Mouse (Mus musculus) forebrain, postnatal 0 days (tissue): ENCODE measurements at regions not wholly inside any gene's neighbourhood (a gene's known extent, or its start where the extent isn't known, plus 50 kb on each side); places are given as distances from the start of the nearest gene placed in this dataset.
"Not testable (repeated sequence)": the region's sequence is repeated elsewhere in the genome, so short reads cannot be mapped to it uniquely, and the experiment has no call there.

Experiments
- ATAC-seq: fragments of 200-750 bp; cut with Nextera tagmentation; 2 replicates; pipeline ENCODE4 v1.8.0; 2017; ENCODE audit warnings: mild to moderate bottlenecking, moderate library complexity
- DNase-seq: peaks from one replicate; pipeline ENCODE4 v3.0.0-alpha.2; 2015
- H3K27ac ChIP-seq: fragments of 300-500 bp; sonication (generic); 2 replicates; pipeline ENCODE4 v1.5.1; 2014; ENCODE audit warnings: low read depth, mild to moderate bottlenecking, antibody characterized with exemption, low read length, moderate library complexity, mixed read lengths
- H3K27me3 ChIP-seq: fragments of 300-500 bp; sonication (generic); 2 replicates; pipeline ENCODE4 v1.6.1; 2014; ENCODE audit warnings: mild to moderate bottlenecking, low read length, mixed read lengths; ENCODE audit not compliant: insufficient read depth
- H3K36me3 ChIP-seq: fragments of 300-500 bp; sonication (generic); 2 replicates; pipeline ENCODE4 v1.6.1; 2014; ENCODE audit warnings: mild to moderate bottlenecking, moderate library complexity; ENCODE audit not compliant: insufficient read depth
- H3K4me1 ChIP-seq: fragments of 300-500 bp; sonication (generic); 2 replicates; pipeline ENCODE4 v1.6.1; 2014; ENCODE audit warnings: antibody characterized with exemption; ENCODE audit not compliant: insufficient read depth
- H3K4me2 ChIP-seq: fragments of 300-500 bp; sonication (generic); 2 replicates; pipeline ENCODE4 v1.6.1; 2014; ENCODE audit warnings: low read depth, mild to moderate bottlenecking, moderate library complexity
- H3K4me3 ChIP-seq: fragments of 300-500 bp; sonication (generic); 2 replicates; pipeline ENCODE4 v1.5.1; 2014; ENCODE audit warnings: low read depth, low read length, mixed read lengths
- H3K9ac ChIP-seq: fragments of 300-500 bp; sonication (generic); 2 replicates; pipeline ENCODE4 v1.6.1; 2014; ENCODE audit warnings: mild to moderate bottlenecking
- H3K9me3 ChIP-seq: fragments of 300-500 bp; sonication (generic); 2 replicates; pipeline ENCODE4 v1.6.1; 2016; ENCODE audit warnings: low read length
- CTCF ChIP-seq: sonication (generic); IDR thresholded peaks from 2 replicates; pipeline ENCODE4 v1.5.1; 2016; ENCODE audit warnings: antibody characterized with exemption, control low read depth, low read depth
- WGBS: fragments of 180-500 bp; shearing (Covaris S2); extraction: QIAGEN DNeasy Blood & Tissue Kit; methylation state at CpG from one replicate; pipeline ENCODE4 v1.1.7; 2014; 5-methylcytosine and 5-hydroxymethylcytosine counted together

DNA sequence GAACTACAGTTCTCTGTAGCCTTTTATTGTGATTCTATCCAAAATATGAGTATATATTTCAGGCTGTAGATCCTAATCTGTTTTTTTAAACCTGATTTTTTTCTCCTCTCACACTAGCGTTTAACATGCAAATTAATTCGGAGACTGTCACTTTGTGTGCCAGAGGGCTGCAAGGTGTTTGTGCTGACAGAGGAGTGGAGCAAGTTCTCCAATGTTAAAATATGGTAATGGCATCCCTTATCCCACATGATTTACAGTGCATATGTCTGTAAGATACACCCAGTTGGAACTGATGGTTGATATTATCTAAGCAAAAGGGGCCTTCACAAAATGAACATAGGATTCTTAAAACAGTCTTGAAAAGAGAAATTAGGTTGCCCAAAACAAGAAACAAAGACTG lies 90.1 kb upstream of the Hdac2 start:
- no peak for DNase-seq
- Histone ChIP-seq H3K36me3 (no peaks in the 10 kb centered on the region), H3K9me3 (no peaks in the 10 kb centered on the region), H3K4me1 (no peaks in the 10 kb centered on the region), H3K9ac (no peak overlapping the region), H3K4me2 (no peak overlapping the region), H3K27ac (no peak overlapping the region), H3K4me3 (no peak overlapping the region), H3K27me3 (no peaks in the 10 kb centered on the region)
- no peak for TF ChIP-seq CTCF
- 50% methylated on average over 2 of the region's 2 CpGs for WGBS
- peak; percentile 34; the same call in 1 of the 2 replicates for ATAC-seq

DNA sequence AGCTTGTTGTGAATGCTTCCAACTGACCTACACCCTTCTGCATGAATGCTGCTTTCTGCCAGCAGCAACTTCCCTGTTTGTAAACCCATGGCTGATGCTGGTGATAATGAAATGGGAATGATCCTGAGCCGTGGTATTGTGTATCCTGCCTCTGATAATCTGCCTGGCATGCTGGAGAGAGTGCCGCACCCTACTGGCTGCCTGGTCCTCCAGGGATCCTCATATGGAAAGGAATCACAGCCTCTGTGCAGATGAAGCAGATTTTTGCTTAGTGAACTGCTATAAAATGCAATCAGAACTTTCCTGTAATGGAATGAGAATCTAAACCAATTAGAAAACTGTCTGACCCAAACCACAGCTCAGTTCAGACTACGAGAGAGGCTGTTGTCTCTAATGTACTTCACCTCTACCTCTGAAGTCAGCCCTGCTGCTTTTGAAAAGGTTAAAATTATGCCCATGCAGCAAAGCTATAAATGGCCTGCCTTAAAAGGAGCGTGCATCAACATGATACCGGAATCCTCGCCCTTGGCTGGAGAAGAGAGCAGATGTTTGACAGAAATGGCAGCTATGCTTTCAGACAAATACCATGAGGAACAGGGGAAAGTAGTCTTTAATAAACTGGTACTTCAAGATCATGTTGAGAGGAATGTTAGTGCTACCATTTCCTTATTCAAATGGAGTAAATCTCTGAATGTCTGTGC lies 76.3 kb upstream of the Hdac2 start:
- Histone ChIP-seq H3K27ac (no peak overlapping the region), H3K4me1 (no peaks in the 10 kb centered on the region), H3K27me3 (no peaks in the 10 kb centered on the region), H3K4me2 (no peak overlapping the region), H3K9me3 (no peaks in the 10 kb centered on the region), H3K4me3 (no peak overlapping the region), H3K9ac (no peak overlapping the region), H3K36me3 (no peaks in the 10 kb centered on the region)
- DNase-seq (no peak), ATAC-seq (peak; percentile 34; the same call in 1 of the 2 replicates)
- TF ChIP-seq CTCF, result no peak
- WGBS, result 69% methylated on average over 6 of the region's 6 CpGs

- Histone ChIP-seq H3K4me3 (no peak overlapping the region), H3K4me1 (no peaks in the 10 kb centered on the region), H3K9ac (no peak overlapping the region), H3K9me3 (no peaks in the 10 kb centered on the region), H3K36me3 (no peaks in the 10 kb centered on the region), H3K4me2 (no peak overlapping the region), H3K27ac (no peak overlapping the region), H3K27me3 (no peaks in the 10 kb centered on the region)
- TF ChIP-seq CTCF, result no peak
- 75% methylated on average over 4 of the region's 4 CpGs for WGBS
- ATAC-seq (no peak), DNase-seq (peak; percentile 8)
Measured at GRCm38 (mm10) chr10:36908861-36909260, 65.5 kb upstream of the Hdac2 start.

DNA sequence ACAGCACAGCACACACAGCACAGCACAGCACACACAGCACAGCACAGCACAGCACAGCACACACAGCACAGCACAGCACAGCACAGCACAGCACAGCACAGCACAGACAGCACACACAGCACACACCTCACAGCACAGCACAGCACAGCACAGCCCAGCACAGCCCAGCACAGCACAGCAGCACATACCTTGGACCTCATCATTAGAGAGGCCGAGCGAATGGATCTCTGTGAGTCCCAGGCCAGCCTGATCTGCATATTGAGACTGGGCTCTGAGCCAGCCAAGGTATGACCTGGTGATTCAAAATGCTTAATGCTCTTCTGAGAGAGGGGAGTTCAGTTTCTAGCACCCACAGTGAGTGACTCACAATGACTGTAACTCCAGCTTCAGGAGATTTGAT lies 56.3 kb upstream of the Hdac2 start:
- not testable (repeated sequence) for H3K4me3 ChIP-seq, H3K9ac ChIP-seq, ATAC-seq, H3K36me3 ChIP-seq, H3K4me2 ChIP-seq, DNase-seq, H3K4me1 ChIP-seq, H3K27ac ChIP-seq, H3K27me3 ChIP-seq, H3K9me3 ChIP-seq
- 71% methylated on average over 2 of the region's 2 CpGs for WGBS

DNA sequence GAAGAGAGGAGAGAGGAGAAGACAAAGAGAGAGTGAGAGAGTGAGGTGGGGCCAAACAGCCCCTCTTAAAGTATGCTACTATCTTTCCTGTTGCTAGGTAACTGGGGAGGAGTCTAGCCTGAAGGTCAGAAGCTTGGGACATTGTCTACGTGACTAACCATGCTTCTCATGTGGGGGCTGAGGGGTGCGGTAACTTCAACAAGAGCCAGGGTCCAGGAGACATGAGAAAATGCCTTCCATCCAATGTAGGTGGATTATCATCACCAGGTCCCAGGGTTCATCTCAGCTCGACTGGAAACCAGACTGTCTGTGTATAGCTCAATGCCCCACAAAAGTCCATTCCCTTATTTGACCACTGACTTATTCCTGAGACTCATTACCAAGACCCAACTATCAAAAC lies 50.6 kb upstream of the Hdac2 start:
- no peaks in the 10 kb centered on the region for H3K4me1 ChIP-seq
- H3K9ac ChIP-seq, result no peak overlapping the region
- no peaks in the 10 kb centered on the region for H3K9me3 ChIP-seq
- TF ChIP-seq CTCF, result no peak
- H3K36me3 ChIP-seq, result no peaks in the 10 kb centered on the region
- WGBS, result 72% methylated on average over 3 of the region's 3 CpGs
- ATAC-seq (no peak), DNase-seq (no peak)
- H3K27me3 ChIP-seq, result no peaks in the 10 kb centered on the region
- H3K27ac ChIP-seq, result no peak overlapping the region
- H3K4me2 ChIP-seq, result no peak overlapping the region
- H3K4me3 ChIP-seq, result no peak overlapping the region

- ATAC-seq (no peak), DNase-seq (no peak)
- Histone ChIP-seq H3K4me2 (no peak overlapping the region), H3K27me3 (no peaks in the 10 kb centered on the region), H3K4me3 (no peak overlapping the region), H3K27ac (no peak overlapping the region), H3K9ac (no peak overlapping the region), H3K4me1 (no peaks in the 10 kb centered on the region), H3K36me3 (no peaks in the 10 kb centered on the region), H3K9me3 (no peaks in the 10 kb centered on the region)
- TF ChIP-seq CTCF, result no peak
- WGBS, result 62% methylated on average over 2 of the region's 2 CpGs
Measured at GRCm38 (mm10) chr10:36924161-36924560, 50.2 kb upstream of the Hdac2 start.
